Mouse (Mus musculus) cerebellum, postnatal 4 days (tissue): ENCODE results near the gene Csf2rb2.
"Not testable (repeated sequence)": the region's sequence is repeated elsewhere in the genome, so short reads cannot be mapped to it uniquely, and the experiment has no call there.

ENCODE experiments used
- DNase-seq, 2 experiments: peaks; one replicate each; pipeline ENCODE4 v3.0.0; 2022; ENCODE audit warnings: low spot score in 2 of 2, mixed read lengths in 1 of 2

The Csf2rb2 gene

GRCm38 (mm10) chr15:78305341-78305933 is at the start of gene Csf2rb2:
Gene Csf2rb2, minus strand, starts transcription at chr15:78305721.
- no peak for DNase-seq

DNA sequence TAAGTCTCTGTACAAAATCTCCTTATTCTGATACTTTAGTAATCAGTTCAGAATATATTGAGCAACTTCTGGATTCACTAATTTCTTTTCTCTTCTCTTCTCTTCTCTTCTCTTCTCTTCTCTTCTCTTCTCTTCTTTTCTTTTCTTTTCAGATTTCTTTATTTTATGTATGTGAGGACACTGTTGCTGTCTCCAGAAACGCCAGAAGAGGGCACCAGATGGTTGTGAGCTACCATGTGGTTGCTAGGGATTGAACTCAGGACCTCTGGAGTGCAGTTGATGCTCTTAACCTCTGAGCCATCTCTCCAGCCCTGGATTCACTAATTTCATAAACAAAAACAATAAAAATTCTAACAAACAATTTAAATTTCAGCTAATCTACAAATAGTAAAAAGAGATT is 49.4 kb upstream of the Csf2rb2 start:
- DNase-seq, result peak in 1 of 2 experiments; percentile 60

DNA sequence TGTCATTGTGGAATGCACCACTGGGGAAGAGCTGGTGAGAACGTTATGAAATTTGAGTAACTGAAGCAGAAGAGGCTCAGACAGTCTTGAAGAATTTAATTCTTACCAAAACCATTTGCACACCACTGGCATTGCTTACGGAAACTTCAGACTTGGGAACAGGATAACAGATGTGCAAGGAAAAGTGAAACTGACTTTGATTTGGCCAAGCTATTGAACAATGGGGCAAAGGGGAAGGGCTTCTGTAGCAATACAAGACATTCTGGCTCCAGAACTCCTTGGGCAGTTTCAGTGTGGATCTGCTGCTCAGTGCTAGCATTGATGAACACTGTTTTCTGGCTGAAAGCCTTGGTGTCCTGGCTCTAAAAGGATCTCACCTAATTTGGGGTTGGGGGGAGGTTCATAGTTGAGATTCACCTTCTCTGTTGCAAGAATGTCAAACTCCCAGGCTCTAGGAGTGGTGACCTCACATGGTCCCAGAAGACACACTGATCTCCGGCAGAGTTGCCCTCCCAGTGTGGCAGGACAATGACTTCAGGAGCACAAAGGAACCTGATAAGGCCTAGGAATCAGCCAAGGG is 46.2 kb upstream of the Csf2rb2 start:
- DNase-seq, result no peak

GRCm38 (mm10) chr15:78344567-78344966 is 39.0 kb upstream of the Csf2rb2 start:
- no peak for DNase-seq

DNA sequence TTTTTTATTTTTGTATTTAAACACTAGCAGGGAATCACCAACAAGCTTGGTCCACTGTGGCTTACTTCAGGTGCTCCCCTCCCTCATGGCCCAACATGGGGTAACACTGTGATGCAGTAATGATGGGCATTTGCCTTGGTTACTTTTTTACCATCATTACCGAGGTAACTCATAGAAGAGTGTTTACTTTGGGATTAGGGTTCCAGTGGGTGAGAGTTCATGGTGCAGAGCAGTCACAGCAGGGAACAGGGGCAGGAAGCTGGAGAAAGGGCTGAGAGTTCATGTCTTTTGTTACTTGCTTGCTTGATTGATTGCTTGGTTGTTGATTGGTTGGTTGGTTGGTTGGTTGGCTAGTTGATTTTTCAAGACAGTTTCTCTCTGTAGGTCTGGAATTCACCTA is 38.2 kb upstream of the Csf2rb2 start:
- no peak for DNase-seq

DNA sequence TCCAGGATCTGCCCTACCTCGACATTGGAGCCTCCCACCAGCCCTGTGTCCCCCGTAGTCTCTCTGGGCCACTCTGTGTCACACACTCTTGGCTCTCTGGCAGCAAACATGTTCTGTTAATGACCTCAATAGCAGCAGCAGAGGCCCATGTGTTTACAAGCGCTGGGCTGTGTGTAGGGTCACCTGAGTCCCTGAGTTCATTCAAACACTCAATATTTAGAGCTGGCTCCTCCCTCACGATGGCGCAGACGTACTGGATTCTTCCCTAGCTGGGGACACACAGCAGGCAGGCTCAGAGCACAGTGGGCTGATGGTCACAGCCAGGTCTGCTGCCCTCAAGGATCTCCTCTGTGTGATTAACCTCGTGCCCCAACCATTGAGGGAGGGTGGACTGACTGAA is 35.4 kb upstream of the Csf2rb2 start:
- not testable (repeated sequence) for DNase-seq

DNA sequence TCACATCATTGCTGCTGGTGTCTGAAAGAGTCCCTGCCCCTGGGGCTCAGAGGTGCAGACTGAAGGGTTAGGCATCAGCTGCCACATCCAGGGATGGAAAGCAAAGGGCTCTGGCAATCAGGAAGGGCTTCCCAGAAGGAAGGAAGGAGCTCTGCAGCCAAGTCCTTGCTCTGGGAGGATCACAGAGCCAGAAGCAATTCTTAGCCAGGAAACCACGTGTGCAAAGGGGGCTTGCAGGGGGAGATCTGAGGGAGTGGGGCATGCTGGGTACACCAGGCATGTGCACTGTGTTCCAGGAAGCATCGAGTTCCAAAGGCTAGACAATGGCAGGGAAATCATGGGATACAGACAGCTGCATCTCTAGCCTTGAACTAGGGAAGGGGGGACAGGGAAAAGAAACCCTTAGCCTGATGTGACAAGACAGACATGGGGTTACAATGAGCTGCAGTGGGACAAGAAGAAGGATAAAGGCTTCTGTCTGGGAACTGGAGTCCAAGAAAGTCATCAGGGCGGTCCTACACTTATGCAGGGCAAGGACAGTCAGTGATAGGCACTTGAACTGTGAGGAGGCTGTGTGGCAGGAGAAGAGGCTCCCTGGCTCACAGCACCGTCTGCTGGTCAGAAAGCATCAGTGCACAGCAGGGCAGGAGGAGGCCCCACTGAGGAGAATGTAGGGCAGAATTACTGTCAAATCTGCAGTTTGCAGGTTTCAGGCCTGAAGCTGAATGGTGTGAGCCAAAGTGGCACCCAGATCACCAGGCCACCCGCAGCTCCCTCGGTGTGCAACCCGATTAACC is 34.3 kb upstream of the Csf2rb2 start:
- peak in 1 of 2 experiments; percentile 60 for DNase-seq

DNA sequence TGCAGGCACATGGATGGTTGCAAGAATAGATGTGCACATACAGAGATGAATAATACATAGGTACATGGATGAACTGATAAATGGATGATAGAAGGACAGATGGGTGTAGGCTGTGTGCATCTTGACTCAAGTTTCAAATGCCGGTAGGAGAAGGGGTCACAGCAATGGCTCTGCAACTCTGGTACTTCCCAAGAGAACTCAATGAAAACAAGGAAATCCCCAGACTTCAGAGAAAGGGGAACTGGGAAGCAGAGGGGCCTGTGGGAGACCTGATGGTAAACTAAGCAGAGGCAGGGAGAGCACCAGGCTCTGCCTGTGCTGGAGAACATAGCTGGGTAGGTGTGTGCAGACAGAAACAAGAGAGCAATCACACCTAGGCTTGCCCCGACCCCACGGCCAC is 28.9 kb upstream of the Csf2rb2 start:
- no peak for DNase-seq

GRCm38 (mm10) chr15:78332981-78333380 is 27.5 kb upstream of the Csf2rb2 start:
- DNase-seq, result no peak

- DNase-seq, result no peak
Observed at GRCm38 (mm10) chr15:78331523-78332340, 26.2 kb upstream of the Csf2rb2 start.

GRCm38 (mm10) chr15:78330706-78331105 is 25.2 kb upstream of the Csf2rb2 start:
- DNase-seq, result no peak

DNA sequence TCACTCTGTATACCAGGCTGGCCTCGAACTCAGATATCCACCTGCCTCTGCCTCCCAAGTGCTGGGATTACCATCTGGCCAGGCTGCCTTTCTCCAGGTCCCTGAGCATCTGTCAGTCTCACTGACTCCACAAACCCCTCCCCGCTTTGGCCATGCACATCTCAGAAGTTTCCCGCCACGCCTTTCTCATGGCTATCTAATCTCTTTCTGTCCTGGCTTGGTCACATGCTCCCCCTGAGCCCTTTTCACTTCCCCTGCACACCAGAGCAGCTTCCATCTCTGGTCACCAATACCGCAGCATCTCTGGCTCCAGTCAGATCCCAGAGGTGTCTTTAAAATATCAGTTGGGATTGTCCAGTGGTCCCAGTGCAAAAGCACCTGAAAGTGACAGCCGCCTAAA is 24.5 kb upstream of the Csf2rb2 start:
- DNase-seq, result not testable (repeated sequence)

GRCm38 (mm10) chr15:78328520-78329097 is 23.1 kb upstream of the Csf2rb2 start:
- no peak for DNase-seq

DNA sequence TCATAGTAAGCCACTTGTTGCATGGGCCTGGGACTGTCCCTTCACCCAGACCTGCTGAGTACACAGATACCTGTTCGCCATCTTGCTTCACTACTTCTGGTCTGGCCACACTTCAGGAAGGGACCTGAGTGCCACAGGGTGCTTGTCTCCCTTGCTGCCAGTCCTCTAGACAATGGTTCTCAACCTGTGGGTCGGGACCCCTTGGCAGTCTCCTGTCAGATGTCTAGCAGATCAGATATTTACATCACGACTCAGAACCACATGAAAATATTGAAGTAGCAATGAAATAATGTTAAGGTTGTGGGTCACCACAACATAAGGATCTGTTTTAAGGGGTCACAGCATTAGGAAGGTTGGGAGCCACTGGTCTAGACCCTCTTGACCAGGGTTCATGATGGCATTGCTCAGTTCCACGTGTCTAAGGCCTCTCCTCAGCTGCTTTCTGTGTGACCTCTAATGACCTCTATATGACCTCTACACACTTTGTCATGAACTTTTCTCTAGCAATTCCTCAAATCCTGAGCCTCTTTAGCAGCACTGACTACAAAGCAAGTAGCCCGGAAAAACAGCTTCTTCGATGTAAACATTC is 22.3 kb upstream of the Csf2rb2 start:
- DNase-seq, result not testable (repeated sequence)

- no peak for DNase-seq
Observed at GRCm38 (mm10) chr15:78326747-78327146, 21.2 kb upstream of the Csf2rb2 start.

- DNase-seq, result no peak
Observed at GRCm38 (mm10) chr15:78325671-78326339, 20.3 kb upstream of the Csf2rb2 start, which contains the start of gene Csf2rb. Gene Csf2rb, plus strand, starts transcription at chr15:78325752.

DNA sequence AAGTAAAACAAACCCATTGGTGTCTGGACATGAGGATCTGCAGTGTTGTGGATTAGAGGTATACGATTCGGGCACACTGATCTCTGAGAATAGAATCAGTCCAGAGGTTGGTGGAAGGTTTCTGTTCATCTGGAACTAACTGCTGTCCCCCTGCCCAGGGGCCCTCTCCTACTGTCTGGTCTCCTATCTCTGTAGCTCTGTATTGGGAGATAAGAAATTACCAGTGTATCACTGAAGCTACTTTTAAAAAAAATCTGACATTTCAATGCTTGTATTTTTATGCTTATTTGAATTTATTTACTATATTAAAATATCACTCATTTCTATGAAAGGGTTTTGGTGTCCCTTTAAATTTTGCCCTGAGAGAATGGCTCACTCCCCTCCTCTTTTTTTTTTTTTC is 18.8 kb upstream of the Csf2rb2 start:
- DNase-seq, result no peak

GRCm38 (mm10) chr15:78323366-78323765 is 17.8 kb upstream of the Csf2rb2 start:
- DNase-seq, result no peak

GRCm38 (mm10) chr15:78320825-78321496 is 15.4 kb upstream of the Csf2rb2 start:
- peak; percentile 55 to 73 for DNase-seq
